Mouse (Mus musculus): Measurements from ENCODE around the gene Usb1. TPM values are rescaled to one million over a fixed set of nuclear protein-coding genes. Genes with fewer than 3 reads are reported as not detected.

Gene Usb1
- total and polyA plus RNA-seq, 3 experiments = 36.2 to 52.5 TPM; not detected in 1

GRCm38 (mm10) chr8:95375374-95375930 is 43.4 kb downstream of the Usb1 start:
- H3K9me3 ChIP-seq (replicated peaks; ENCODE audit: insufficient read depth, low read length) = no peaks in the 10 kb centered on the region
- no peak overlapping the region for H3K9ac ChIP-seq (ENCODE audit: control insufficient read depth, low read depth, low read length, poor library complexity, severe bottlenecking)
- TF ChIP-seq SMC3 (IDR thresholded peaks at IDR 0.05; ENCODE audit: low read depth, low read length) (no peak), GABPA (IDR thresholded peaks at IDR 0.05; ENCODE audit: low read depth, low read length) (no peak), MYB (IDR thresholded peaks at IDR 0.05; ENCODE audit: low read depth, low read length) (no peak), E2F4 (IDR thresholded peaks at IDR 0.05; ENCODE audit: borderline replicate concordance, low read depth, low read length) (no peak), ZC3H11A (IDR thresholded peaks at IDR 0.05; ENCODE audit: low read depth, low read length) (no peak), ELF1 (IDR thresholded peaks at IDR 0.05; ENCODE audit: low read depth, low read length) (no peak), UBTF (IDR thresholded peaks at IDR 0.05; ENCODE audit: borderline replicate concordance, insufficient read depth, low read depth, low read length) (no peak), MAZ (IDR thresholded peaks at IDR 0.05; ENCODE audit: low read depth, low read length) (no peak), NRF1 (IDR thresholded peaks at IDR 0.05; ENCODE audit: insufficient read depth, low read depth, low read length, poor library complexity, severe bottlenecking) (no peak), ZKSCAN1 (IDR thresholded peaks at IDR 0.05; ENCODE audit: low read depth, low read length) (no peak), MAFK (IDR thresholded peaks at IDR 0.05; ENCODE audit: borderline replicate concordance, low read depth, low read length) (no peak), POLR2A (IDR thresholded peaks at IDR 0.05; ENCODE audit: control insufficient read depth in 1 of 2, insufficient read depth in 1 of 2, low read depth in 1 of 2, low read length in 2 of 2, poor library complexity in 1 of 2) (no peak)
- no peaks in the 10 kb centered on the region for H3K36me3 ChIP-seq (ENCODE audit: control insufficient read depth in 1 of 2, insufficient read depth in 2 of 2, low read length in 2 of 2)
- H3K79me2 ChIP-seq (ENCODE audit: control insufficient read depth, insufficient read depth, low read length, poor library complexity) = no peaks in the 10 kb centered on the region
- peaks cover 0 to 2% of the 10 kb centered on the region in 2 experiments; a peak in 2 of 4 replicates for H3K27me3 ChIP-seq (ENCODE audit: control insufficient read depth in 1 of 2, insufficient read depth in 2 of 2, low read length in 2 of 2)
- H3K4me1 ChIP-seq (ENCODE audit: control insufficient read depth in 1 of 2, insufficient read depth in 2 of 2, low read length in 2 of 2) = no peaks in the 10 kb centered on the region
- no peak overlapping the region for H3K4me3 ChIP-seq (ENCODE audit: control insufficient read depth in 1 of 2, insufficient read depth in 1 of 2, low read depth in 2 of 2, low read length in 2 of 2)
- no peak overlapping the region for H3K27ac ChIP-seq (ENCODE audit: control insufficient read depth, low read depth, low read length)
- DNase-seq (ENCODE audit: low read depth, low spot score) = no peak

GRCm38 (mm10) chr8:95376309-95376999 is 44.4 kb downstream of the Usb1 start:
- no peak overlapping the region for H3K4me3 ChIP-seq (ENCODE audit: control insufficient read depth in 1 of 2, insufficient read depth in 1 of 2, low read depth in 2 of 2, low read length in 2 of 2)
- no peak for TF ChIP-seq GABPA (IDR thresholded peaks at IDR 0.05; ENCODE audit: low read depth, low read length)
- no peak for TF ChIP-seq MAX (IDR thresholded peaks at IDR 0.05; ENCODE audit: low read length)
- TF ChIP-seq MXI1 (IDR thresholded peaks at IDR 0.05; ENCODE audit: low read depth, low read length) = no peak
- no peak for TF ChIP-seq TCF12 (IDR thresholded peaks at IDR 0.05; ENCODE audit: low read depth, low read length)
- no peak for TF ChIP-seq CHD1 (IDR thresholded peaks at IDR 0.05; ENCODE audit: low read depth, low read length)
- TF ChIP-seq MYC (IDR thresholded peaks at IDR 0.05; ENCODE audit: low read depth, low read length) = no peak
- no peak for TF ChIP-seq HCFC1 (IDR thresholded peaks at IDR 0.05; ENCODE audit: low read depth, low read length)
- TF ChIP-seq RCOR1 (IDR thresholded peaks at IDR 0.05; ENCODE audit: low read depth, low read length) = no peak
- H3K4me1 ChIP-seq (ENCODE audit: control insufficient read depth in 1 of 2, insufficient read depth in 2 of 2, low read length in 2 of 2) = no peaks in the 10 kb centered on the region
- no peak for DNase-seq (ENCODE audit: low read depth, low spot score)
- no peaks in the 10 kb centered on the region for H3K79me2 ChIP-seq (ENCODE audit: control insufficient read depth, insufficient read depth, low read length, poor library complexity)
- H3K27me3 ChIP-seq (ENCODE audit: control insufficient read depth in 1 of 2, insufficient read depth in 2 of 2, low read length in 2 of 2) = peaks cover 2% of the 10 kb centered on the region in 2 experiments; a peak in 3 of 4 replicates
- H3K36me3 ChIP-seq (ENCODE audit: control insufficient read depth in 1 of 2, insufficient read depth in 2 of 2, low read length in 2 of 2) = no peaks in the 10 kb centered on the region
- H3K27ac ChIP-seq (ENCODE audit: control insufficient read depth, low read depth, low read length) = no peak overlapping the region
- H3K9ac ChIP-seq (ENCODE audit: control insufficient read depth, low read depth, low read length, poor library complexity, severe bottlenecking) = no peak overlapping the region
- H3K9me3 ChIP-seq (replicated peaks; ENCODE audit: insufficient read depth, low read length) = no peaks in the 10 kb centered on the region

Data from MEL (cell line).